Mouse (Mus musculus): ENCODE data around the gene Mtfr1l. TPM values are rescaled to one million over a fixed set of nuclear protein-coding genes. Genes with fewer than 3 reads are reported as not detected.

Gene Mtfr1l
- total RNA-seq (2014; rRNA removed): 135 and 167 TPM in 2 replicates
- 191 and 196 TPM in 2 replicates for polyA plus RNA-seq (2015; fragmentation: Nextera tagmentation; extraction: Ambion mirVana)

DNA sequence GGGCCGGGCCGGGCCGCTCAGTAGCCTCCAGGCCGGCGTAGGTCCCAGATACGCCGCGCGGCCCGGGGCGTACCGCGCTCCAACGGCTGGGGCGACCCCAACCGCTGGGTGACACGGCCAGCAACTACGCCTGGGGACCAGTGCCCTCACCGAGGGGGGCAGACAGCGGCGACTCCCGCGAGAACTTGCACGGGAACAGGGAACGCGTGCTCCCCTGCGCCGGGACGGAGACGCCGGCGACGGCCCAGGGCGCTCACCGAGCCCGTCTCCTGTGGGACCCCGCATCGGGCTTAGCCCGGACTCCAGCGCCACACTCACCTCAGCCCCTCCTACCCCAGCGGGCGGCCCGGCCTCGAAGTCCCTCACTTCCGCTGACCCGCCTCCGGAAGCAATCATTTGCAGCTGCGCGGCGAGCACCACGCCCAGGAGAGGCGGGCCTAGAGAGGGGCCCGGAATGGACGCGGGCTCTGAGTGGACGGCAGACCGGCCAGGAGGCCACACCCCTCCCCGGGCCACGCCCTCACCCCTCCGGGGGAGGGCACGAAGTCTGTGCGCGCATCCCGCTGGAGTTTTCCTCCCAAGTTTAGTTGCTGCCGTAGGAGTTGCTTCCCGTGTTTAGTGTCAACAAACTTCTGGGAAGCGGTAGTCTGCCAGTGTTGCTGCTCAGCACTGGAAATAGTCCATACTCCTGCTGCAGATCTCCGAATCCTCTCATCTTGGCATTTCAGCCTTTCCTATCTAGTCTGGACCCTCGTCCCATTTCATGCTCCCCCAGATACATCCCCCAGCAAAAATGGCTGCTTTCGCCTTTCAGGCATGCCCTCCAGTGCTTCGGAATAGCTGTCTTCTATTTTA lies at the start of gene Mtfr1l:
Gene Mtfr1l, minus strand, starts transcription at position 456 of the 855 bp plus-strand sequence.
- ATAC-seq (ENCODE audit: low FRiP score) (peak; percentile 95), DNase-seq (ENCODE audit: low spot score) (peak; percentile 97)
- WGBS: under 1% methylated on average over 71 of the region's 71 CpGs
- Histone ChIP-seq H3K4me1 (ENCODE audit: insufficient read depth, low read length) (peaks cover 8% of the 10 kb centered on the region; the same call in 1 of the 2 replicates), H3K4me3 (ENCODE audit: low read depth, low read length) (peak within 1 kb of the TSS; percentile 97), H3K9me3 (ENCODE audit: low read length) (no peaks in the 10 kb centered on the region), H3K9ac (replicated peaks; ENCODE audit: low read length, poor library complexity, severe bottlenecking) (peak within 1 kb of the TSS; percentile 92), H3K4me2 (ENCODE audit: low read depth, low read length, poor library complexity, severe bottlenecking) (peak within 1 kb of the TSS; percentile 95), H3K27me3 (ENCODE audit: insufficient read depth, low read length) (no peaks in the 10 kb centered on the region), H3K36me3 (ENCODE audit: insufficient read depth, low read length) (peaks cover 23% of the 10 kb centered on the region), H3K27ac (ENCODE audit: low read depth, low read length) (peak within 1 kb of the TSS; percentile 90)
- TF ChIP-seq CTCF (IDR thresholded peaks at IDR 0.05): no peak

DNA sequence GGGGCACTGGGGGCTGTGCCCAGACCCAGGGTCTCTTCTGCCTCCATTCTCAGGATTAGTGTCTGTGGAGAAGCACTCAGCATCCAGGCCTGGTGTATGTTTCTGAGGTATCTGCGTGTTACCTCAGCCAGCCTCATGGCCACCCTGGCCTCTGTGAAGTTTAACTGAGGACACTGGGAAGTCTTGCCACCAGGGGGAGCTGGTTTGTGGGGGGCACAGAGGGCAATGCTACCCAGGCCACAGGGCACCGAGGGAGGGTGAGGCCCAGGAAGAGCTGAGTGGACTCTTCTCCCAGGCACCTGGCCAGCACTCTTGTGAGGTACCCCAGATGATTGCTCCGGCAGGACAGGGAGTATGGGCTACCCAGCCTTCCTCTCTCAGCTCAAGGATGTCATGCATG lies 48.3 kb upstream of the Mtfr1l start:
- Histone ChIP-seq H3K4me2 (ENCODE audit: low read depth, low read length, poor library complexity, severe bottlenecking) (no peak overlapping the region), H3K27me3 (ENCODE audit: insufficient read depth, low read length) (no peaks in the 10 kb centered on the region), H3K4me1 (ENCODE audit: insufficient read depth, low read length) (no peaks in the 10 kb centered on the region), H3K9me3 (ENCODE audit: low read length) (no peaks in the 10 kb centered on the region), H3K4me3 (ENCODE audit: low read depth, low read length) (no peak overlapping the region), H3K27ac (ENCODE audit: low read depth, low read length) (no peak overlapping the region), H3K9ac (replicated peaks; ENCODE audit: low read length, poor library complexity, severe bottlenecking) (no peak overlapping the region), H3K36me3 (ENCODE audit: insufficient read depth, low read length) (no peaks in the 10 kb centered on the region)
- ATAC-seq (ENCODE audit: low FRiP score) (no peak), DNase-seq (ENCODE audit: low spot score) (no peak)
- peak; percentile 61 for TF ChIP-seq CTCF (IDR thresholded peaks at IDR 0.05)
- 83% methylated on average over 3 of the region's 3 CpGs for WGBS

DNA sequence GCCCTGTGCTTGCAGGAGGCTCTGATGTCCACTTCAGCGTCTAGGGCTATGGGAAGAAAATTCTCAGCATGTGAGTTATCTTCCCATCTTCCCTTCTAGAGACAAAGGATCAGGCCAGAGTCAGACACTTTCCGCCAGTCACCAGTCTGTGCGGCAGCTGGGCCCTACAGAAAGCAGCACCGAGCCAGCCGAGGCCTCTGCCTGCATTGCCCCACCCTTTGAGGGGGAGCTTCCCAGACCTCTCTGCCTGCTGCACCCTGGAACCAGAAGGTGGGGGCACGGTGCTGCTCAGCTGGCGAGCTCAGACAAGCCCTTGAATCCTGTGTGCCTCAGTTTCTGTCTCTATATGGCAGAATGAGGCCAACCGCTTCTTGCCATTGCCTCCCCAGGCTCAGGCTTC lies 46.2 kb upstream of the Mtfr1l start:
- no peak for TF ChIP-seq CTCF (IDR thresholded peaks at IDR 0.05)
- Histone ChIP-seq H3K4me2 (ENCODE audit: low read depth, low read length, poor library complexity, severe bottlenecking) (no peak overlapping the region), H3K9ac (replicated peaks; ENCODE audit: low read length, poor library complexity, severe bottlenecking) (no peak overlapping the region), H3K4me3 (ENCODE audit: low read depth, low read length) (no peak overlapping the region), H3K36me3 (ENCODE audit: insufficient read depth, low read length) (no peaks in the 10 kb centered on the region), H3K27me3 (ENCODE audit: insufficient read depth, low read length) (no peaks in the 10 kb centered on the region), H3K9me3 (ENCODE audit: low read length) (no peaks in the 10 kb centered on the region), H3K4me1 (ENCODE audit: insufficient read depth, low read length) (no peaks in the 10 kb centered on the region), H3K27ac (ENCODE audit: low read depth, low read length) (no peak overlapping the region)
- DNase-seq (ENCODE audit: low spot score): peak; percentile 56
- 57% methylated on average over 8 of the region's 8 CpGs for WGBS
- ATAC-seq (ENCODE audit: low FRiP score): no peak; the same call in 1 of the 2 replicates

DNA sequence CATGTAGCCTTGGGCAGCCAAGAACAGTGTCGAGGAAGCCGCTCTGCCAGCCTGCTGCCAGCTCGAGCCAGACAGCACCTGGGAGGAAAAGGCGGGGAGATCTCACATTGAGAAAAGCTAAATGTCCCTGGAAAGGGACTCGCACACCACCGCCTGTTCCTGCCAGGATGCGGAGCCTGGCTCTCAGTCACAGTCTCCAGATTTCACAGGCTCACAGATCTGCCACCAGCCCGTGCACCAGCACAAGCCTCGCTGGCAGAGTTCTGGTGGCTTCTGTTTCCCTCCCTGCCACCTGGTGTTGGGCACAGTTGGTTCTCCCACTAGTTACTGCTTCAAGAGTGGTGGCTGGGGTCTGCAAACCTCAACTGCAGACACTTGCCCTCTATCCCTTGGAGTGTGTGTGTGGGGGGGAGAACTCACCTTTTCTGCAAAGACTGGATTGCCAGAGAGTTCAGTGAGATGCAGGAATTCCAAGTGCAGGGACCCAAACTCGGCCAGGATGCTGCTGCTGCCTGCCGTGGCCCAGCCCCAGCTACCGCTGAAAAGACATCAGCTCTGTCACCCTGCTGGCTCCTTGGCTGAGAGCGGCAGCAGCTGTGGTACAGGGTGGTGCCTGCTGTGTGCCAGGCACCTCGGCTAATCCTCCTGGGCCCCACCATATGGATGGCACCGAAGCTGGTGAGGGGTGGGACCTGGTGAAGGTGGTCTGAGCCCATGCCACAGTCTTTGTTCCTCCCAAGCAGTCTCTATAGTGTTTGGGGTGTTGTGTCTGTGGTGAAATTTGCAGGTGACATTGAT lies 45.4 kb upstream of the Mtfr1l start:
- H3K4me1 ChIP-seq (ENCODE audit: insufficient read depth, low read length): no peaks in the 10 kb centered on the region
- no peak for TF ChIP-seq CTCF (IDR thresholded peaks at IDR 0.05)
- H3K9ac ChIP-seq (replicated peaks; ENCODE audit: low read length, poor library complexity, severe bottlenecking): no peak overlapping the region
- no peak overlapping the region for H3K4me2 ChIP-seq (ENCODE audit: low read depth, low read length, poor library complexity, severe bottlenecking)
- H3K36me3 ChIP-seq (ENCODE audit: insufficient read depth, low read length): no peaks in the 10 kb centered on the region
- 64% methylated on average over 15 of the region's 15 CpGs for WGBS
- ATAC-seq (ENCODE audit: low FRiP score): no peak
- H3K9me3 ChIP-seq (ENCODE audit: low read length): no peaks in the 10 kb centered on the region
- H3K27ac ChIP-seq (ENCODE audit: low read depth, low read length): no peak overlapping the region
- no peaks in the 10 kb centered on the region for H3K27me3 ChIP-seq (ENCODE audit: insufficient read depth, low read length)
- DNase-seq (ENCODE audit: low spot score): peak; percentile 68
- H3K4me3 ChIP-seq (ENCODE audit: low read depth, low read length): no peak overlapping the region

DNA sequence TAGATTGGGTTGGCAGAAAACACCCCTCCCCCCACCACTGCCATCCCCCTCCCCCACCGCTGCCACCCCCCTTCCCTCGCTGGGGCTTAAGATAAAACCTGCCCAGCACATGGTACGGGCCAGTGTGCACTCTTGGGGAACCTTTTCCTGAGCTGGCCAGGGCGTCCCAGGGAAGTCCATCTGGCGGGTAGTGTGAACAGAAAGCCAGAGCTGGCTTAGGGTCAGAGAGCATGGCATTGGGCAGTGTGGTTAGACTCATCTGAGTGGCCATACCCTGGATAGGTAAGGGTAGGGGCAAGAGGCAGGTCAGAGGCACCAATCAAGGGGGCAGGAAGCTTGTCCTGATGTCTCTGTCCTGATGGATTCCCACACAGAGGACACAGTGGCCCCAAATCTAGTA lies 44.4 kb upstream of the Mtfr1l start:
- Histone ChIP-seq H3K27ac (ENCODE audit: low read depth, low read length) (no peak overlapping the region), H3K4me2 (ENCODE audit: low read depth, low read length, poor library complexity, severe bottlenecking) (no peak overlapping the region), H3K4me3 (ENCODE audit: low read depth, low read length) (no peak overlapping the region), H3K4me1 (ENCODE audit: insufficient read depth, low read length) (no peaks in the 10 kb centered on the region), H3K9ac (replicated peaks; ENCODE audit: low read length, poor library complexity, severe bottlenecking) (no peak overlapping the region), H3K27me3 (ENCODE audit: insufficient read depth, low read length) (no peaks in the 10 kb centered on the region), H3K36me3 (ENCODE audit: insufficient read depth, low read length) (no peaks in the 10 kb centered on the region), H3K9me3 (ENCODE audit: low read length) (no peaks in the 10 kb centered on the region)
- ATAC-seq (ENCODE audit: low FRiP score): no peak
- 28% methylated on average over 5 of the region's 5 CpGs for WGBS
- DNase-seq (ENCODE audit: low spot score): no peak
- no peak for TF ChIP-seq CTCF (IDR thresholded peaks at IDR 0.05)

Data from midbrain, postnatal 0 days (tissue).